Mouse (Mus musculus): ENCODE measurements around the gene Ablim1.

The Ablim1 gene

DNA sequence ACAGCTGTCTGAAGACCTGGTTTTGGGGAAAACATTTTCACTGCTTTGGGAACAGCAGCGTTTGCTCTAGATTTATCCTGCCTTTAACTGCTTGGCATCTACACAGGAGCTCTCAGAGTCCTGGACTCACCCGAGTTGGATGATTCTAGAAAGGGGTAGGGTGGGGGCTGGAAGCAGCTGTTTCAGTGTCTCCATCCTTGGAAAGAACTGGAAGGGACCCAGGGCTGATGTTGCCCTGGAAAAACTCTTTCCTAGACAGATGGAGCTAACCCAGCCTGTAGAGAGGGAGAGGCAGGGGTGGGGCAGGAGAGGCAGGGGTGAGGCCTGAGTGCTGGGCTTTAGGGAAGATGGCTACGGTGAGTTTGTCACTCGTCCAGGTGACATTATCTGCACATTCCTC lies 330.5 kb downstream of the Ablim1 start:
- DNase-seq (ENCODE audit: low spot score in 2 of 2), result peak in 1 of 2 experiments; percentile 27

DNA sequence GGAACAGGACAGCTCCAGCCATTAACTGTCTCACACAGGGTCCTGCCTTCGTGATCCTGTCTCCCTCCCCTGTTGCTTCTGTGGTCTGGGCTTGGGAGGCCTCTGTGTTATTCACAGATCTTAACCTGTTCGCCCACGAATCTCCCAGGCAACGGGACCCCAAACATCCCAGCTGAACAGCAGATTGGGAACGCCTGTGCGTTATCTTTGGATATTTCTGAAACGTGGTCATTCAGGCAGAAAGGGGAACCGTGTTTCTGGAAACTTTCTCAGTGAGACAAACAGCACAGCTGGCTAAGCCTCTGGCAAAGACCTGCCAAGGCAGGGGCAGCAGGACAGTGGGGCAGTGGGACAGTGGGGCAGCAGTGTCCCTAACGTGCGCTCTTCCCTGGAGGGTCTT lies 331.0 kb downstream of the Ablim1 start:
- DNase-seq (ENCODE audit: low spot score in 2 of 2), result no peak

Measured in frontal cortex, postnatal 10 days (tissue).